Mouse (Mus musculus): ENCODE data around the gene Tmem44.
A peak's percentile ranks its signal among the peaks of the same experiment; 100 is the strongest.
"Not testable (repeated sequence)": the region's sequence is repeated elsewhere in the genome, so short reads cannot be mapped to it uniquely, and the experiment has no call there.

Gene Tmem44

DNA sequence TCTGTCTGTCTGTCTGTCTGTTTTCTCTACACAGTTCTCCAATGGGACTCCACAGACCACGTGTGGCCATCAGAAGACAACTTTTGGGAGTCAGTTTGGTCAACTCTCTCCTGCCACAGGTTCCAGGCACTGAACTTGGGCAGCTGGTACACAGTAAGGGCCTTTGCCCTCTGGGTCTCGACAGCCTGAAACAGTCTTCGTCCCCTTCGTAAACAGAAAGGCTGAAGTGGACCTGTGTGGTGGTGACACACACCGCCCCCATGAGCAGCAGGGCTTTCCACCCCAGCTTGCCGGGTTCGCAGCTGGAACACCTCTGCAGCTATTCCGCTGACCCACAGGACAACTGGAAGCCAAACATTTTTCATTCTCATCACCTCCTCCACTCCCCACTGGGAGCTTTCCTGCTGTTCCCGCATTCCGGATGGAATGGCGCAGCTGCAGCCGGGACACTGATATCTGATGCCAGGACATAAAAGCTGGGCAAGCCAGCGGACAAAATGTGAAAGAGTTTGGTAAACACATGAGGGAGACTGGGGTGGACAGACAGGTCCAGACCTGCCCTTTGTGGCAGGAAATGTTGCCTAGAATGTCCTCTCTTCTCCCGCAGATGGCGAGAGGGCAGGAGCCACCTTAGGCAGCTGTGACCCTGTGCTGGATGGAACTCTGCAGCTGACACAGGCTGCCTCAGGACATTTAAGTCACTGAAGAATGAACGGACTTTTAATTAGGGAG, 51.4 kb downstream of the Tmem44 start:
- peak; percentile 52 for DNase-seq (ENCODE audit: extremely low spot score, low spot score)

DNA sequence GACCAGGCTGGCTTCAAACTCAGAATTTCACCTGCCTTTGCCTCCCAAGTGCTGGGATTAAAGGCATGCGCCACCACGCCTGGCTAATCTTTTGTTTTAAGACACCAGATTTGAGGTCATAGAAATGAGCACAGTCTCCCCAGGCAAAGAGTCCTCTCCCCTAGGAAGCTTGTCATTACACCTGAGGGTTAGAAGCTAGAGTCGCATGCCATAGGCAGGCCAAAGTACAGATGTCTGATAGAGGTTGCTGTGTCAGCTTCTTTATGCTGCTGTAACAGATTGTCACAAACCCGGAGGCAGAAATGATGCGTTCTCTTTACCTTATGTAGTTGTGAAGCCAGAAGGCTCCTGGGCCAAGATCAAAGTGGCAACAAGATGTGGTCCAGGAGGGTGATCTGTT, 53.3 kb downstream of the Tmem44 start:
- no peak for DNase-seq (ENCODE audit: extremely low spot score, low spot score)

DNA sequence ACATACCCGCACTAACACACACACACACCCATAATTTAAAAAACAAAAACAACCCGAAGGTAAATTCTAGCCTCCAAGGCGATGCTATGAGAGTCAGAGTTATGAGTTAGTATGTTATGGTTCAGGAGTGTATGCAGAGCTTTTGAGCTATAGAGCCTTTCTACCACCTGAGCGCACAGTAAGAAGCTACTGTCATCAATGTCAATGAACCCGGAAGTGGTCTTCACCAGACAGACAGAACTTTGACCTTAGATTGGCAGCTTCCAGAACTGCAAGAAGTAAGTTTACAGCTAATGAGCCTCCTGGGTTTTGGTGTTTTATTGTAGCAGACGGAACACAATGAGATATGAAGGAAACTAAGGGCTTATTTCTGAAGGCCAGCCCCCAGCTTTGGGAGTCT, 55.8 kb downstream of the Tmem44 start:
- DNase-seq (ENCODE audit: extremely low spot score, low spot score): no peak

DNA sequence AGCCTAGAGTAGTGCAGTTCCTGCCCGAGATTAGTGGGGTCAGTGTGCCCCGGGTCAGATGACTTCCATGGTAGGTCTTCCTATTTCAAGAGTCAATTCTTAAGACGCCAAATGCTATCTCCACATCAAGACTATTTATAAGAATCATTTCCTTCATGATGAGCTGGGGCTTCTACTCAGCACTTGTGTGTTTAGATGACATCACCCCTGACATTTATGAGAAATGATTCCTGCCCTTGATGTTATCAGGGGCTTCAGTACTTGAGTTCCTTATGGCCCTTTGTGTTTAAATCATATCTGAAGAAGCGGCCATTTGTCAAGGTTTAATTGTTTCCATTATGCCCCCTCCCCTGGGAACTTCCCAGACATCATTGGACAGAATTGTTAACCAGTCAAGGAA, 58.9 kb downstream of the Tmem44 start:
- no peak for DNase-seq (ENCODE audit: extremely low spot score, low spot score)

DNA sequence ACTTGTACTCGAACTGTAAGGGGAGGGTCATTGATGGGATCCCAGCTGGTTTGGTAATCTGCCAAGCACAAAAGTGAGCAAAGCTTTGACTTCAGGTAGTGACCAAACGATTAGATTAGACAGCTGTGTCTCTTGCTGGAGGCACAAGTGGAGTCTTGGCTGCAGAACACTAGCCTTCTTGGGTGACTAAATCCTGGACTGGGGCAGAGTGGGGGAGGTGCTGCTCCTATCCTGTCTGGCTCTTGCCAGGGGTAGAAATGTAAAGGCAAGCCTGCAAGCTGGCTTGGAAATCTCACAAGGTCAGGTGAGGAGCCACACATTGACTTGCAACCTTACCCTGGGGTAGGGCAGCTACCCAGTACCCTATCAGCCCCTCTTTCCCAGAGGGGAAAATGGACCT, 59.9 kb downstream of the Tmem44 start:
- DNase-seq (ENCODE audit: extremely low spot score, low spot score): no peak

DNA sequence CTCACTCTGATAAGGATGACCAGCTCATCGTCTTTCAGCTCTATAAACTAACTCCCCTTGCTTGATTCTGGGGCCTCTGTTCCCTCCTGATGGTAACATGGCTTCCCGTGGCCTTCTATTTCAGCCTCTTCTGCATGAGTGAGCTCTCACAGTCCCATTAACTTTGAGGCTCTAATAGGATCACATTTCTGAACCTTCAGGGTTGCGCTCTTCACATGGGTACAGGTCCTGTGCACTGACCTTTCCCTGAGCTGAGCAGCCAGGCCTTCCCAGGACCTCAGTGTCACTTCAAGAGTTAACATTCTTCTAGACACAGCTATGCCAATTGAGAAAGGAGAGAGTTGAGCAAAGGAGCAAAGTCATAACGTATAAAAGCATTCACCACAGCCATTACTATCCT, 60.3 kb downstream of the Tmem44 start:
- no peak for DNase-seq (ENCODE audit: extremely low spot score, low spot score)

DNA sequence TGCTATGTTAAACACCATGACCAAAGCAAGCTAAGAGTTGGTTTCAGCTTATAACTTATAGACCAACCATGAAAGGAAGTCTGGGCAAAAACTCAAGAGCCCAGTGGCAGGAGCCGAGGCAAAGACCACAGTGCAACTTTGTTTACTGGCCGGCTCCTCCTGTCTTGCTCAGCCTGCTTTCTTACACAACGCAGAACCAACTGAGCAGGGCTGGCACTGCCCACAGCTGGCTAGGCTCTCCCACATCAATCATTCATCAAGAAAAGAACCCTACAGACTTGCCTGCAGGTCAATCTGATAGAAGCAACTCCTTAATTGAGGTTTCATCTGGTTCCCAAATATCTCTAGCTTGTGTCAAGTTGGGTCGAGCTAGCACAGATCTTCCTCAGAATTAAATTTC, 61.0 kb downstream of the Tmem44 start:
- DNase-seq (ENCODE audit: extremely low spot score, low spot score): no peak

DNA sequence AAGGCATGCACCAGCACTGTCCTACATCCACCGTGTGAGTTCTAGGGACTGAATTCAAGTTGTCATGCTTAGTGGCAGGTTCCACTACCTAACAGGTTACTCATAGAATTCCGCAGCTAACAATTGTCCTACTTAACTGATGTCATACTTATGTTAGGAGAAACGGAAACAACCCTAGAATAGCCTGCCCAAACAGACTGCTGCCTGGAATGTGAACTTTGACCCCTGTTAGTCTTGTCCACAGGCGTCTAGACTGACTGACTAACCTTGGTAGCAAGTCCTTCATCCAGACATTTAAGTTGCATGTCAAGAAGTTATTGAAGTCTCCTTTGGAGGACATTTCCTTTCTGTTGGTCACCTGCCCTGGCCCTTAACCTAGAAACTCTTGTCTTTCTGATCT, 64.1 kb downstream of the Tmem44 start:
- DNase-seq (ENCODE audit: extremely low spot score, low spot score): no peak

DNA sequence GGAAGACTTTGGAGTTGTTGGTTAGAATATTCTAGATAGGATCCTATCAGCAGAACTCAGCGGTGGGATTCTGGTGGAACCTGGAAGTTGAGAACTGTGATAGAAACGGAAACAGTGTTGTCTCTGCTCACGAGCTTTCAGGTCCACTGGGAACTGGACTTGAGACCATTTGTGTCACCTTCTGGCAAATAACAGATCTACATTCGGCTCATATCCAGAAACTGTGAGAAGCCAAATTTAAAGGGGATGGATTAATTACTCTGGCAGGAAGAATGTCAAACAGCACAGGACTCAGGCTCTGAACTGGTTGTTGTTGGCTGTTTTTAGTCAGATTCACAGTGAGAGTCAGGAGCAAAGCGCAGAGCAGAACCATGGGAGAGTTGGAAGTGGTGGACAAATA, 72.9 kb downstream of the Tmem44 start:
- no peak for DNase-seq (ENCODE audit: extremely low spot score, low spot score)

DNA sequence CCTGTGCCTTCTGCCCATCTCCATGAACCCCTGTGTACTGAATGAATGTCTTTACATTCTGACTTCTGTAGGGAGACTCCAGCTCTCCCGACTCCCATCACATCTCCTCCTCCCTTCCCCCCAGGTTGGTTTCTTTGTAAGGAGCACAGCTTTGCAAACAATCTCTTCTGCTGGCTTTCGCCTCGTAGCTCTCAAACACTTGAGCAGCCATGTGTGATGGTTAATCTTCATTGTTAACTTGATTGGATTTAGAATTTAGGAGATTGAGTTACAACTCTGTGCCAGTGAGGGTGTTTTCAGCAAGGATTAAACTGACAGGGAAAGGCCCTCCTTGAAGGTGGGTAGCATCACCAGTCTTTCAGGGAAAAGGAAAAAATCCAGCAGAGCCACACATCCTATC, 73.6 kb downstream of the Tmem44 start:
- no peak for DNase-seq (ENCODE audit: extremely low spot score, low spot score)

DNA sequence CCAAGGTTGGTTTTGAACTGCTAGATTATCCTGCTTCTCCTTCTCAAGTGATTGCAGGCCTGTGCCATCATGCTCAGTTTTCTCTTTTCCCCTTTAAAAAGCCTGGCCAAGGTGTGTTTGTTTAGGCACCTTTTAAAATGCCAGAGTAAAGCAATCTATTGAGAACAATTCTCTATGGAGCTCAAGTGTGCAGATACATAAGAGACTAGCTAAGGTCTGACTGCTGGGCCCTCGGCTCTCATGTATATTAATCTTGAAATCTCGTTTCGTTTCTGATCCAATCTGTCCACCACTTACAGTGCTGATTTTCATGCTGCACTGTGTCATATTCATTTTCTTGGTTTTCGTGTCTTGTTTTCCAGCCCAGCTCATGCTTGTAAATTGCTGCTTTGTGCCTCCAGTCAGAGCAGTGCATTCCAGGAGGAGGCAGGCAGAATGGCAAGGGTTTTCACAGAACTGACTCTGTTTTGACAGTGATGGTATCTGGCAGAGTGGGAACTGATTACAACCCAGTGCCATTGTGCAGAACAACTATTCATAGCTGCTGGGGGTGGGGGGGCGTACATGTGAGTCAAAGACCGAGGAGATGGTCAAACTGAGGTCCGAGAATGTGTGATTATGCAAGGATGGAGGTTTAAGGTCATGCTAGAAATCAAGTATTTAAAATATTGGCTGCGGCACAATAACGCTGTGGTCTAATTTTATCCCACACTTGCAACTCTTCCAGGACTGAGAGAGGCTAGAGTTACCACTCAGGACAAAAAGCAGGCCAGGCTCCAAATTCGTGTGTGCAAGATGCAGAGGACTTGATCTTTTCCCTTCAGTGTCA, 74.8 kb downstream of the Tmem44 start:
- DNase-seq (ENCODE audit: extremely low spot score, low spot score): no peak

DNA sequence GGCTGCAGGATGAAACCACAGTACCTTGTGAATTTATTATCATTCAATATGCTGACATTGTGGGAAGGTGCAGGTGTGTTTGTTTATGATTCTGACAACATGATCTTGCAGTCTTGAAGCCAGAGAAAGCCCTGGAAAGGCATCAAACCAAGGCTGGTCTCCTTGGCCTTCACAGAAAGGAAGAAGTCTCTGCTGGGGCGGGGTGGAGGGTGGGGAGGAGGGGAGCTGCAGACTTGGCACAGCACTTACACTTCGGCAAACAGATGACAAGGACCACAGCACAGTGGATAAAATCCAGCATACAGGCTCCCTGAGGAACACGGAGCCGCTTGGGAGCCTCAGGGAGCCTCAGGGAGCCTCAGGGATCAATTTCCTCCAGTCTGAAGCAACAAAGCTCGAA, 78.2 kb downstream of the Tmem44 start:
- no peak for DNase-seq (ENCODE audit: extremely low spot score, low spot score)

DNA sequence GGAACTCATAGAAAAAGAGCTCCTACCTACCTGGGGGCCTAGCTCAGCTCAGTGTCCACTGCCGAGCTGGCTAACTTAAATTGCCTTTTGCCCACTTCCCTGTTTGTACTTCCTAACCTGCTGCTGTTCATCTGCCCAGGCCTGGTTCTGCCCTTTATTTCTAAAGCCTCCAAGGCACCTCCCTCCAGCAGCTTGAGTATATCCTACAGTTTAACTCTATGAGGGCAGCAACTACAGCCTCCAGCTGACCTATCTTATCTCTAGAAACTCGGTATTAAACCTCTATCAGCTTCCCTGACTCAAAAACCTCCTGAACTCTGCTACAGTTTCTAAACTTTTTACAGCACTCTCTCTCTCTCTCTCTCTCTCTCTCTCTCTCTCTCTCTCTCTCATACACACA, 78.7 kb downstream of the Tmem44 start:
- DNase-seq (ENCODE audit: extremely low spot score, low spot score): no peak

DNA sequence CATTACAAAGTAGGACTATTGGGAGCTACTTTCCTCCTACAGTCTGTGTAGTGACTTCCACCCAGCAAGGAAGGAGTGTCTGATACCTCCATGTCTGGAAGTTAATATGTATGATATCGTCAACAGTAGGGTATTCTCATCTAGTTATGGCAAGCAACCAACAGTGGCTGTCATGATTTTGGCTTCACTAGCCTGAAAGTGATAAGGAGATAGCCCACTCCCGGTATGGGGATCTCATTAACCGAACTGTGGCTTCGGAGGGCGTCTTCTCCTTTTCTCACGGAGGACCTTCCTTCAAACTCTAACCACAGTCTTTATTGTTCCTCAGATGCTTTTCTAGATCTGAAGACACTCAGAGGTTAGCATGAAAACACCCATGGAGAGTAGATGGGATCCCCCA, 81.7 kb downstream of the Tmem44 start:
- DNase-seq (ENCODE audit: extremely low spot score, low spot score): no peak

DNA sequence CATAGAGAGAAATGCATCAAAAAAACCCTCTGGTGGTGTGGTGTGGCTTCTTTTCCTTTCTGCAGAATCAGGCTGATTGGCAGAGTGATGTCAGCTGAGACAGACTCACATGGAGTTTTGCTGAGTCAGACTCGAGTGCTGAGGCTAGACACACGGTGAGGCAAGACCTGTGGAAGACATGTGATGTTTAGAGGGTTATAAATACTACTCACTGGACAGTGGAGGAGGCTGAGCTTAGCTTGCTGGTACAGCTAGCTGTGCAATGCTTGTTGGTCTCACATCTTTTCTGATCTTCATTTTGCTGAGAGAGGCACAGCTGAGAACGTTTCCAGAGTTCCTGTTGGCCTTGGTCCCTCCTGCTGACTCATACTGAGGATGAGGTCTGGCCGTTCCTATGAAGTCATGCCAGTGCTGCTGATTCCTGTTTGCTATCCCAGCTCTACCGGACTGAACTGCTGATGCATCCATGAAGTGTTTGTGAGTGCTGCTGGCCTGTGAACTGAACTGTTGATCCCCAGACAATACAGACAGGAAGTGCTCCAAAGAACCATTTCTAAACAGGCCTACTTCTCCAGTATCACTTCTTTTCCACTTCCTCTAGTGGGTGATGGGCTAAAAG, 84.9 kb downstream of the Tmem44 start:
- no peak for DNase-seq (ENCODE audit: extremely low spot score, low spot score)

DNA sequence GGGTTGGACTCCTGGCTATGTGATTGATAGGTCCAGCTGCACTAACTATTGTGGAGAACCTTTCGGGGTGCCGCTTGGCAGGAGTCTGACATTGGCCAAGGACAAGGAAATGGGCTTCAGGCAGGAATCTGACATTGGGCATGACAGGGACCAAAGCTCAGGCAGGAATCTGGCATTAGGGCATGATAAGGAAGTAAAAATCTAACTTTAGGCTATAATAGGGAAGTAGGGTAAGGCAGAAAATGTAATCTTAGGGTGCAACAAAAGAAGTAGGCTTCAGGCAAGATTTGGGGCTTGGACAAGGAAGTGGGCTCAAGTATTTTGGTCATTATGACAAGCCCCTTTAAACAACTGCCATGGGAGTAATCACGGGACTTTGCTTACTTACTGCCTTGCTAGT, 85.9 kb downstream of the Tmem44 start:
- not testable (repeated sequence) for DNase-seq (ENCODE audit: extremely low spot score, low spot score)
